Mouse (Mus musculus) limb, embryonic 11.5 days (tissue): ENCODE results near the gene Limch1. TPM values are rescaled to one million over a fixed set of nuclear protein-coding genes. Genes with fewer than 3 reads are reported as not detected.

Experiments
- ATAC-seq: fragments of 200-750 bp; cut with Nextera tagmentation; 2 replicates; pipeline ENCODE4 v1.8.0; 2017; ENCODE audit warnings: low read depth; ENCODE audit not compliant: insufficient number of reproducible peaks, low FRiP score, low TSS enrichment
- DNase-seq: peaks from one replicate; pipeline ENCODE4 v3.0.0-alpha.2; 2015; ENCODE audit warnings: low spot score
- H3K27ac ChIP-seq: fragments of 300-500 bp; sonication (generic); replicated peaks from 2 replicates; pipeline ENCODE4 v1.5.1; 2014; ENCODE audit warnings: low read depth, mild to moderate bottlenecking, low read length
- H3K27me3 ChIP-seq: fragments of 300-500 bp; sonication (generic); 2 replicates; pipeline ENCODE4 v1.6.1; 2014; ENCODE audit warnings: mild to moderate bottlenecking, low read length, mixed read lengths; ENCODE audit not compliant: control insufficient read depth, insufficient read depth
- H3K36me3 ChIP-seq: fragments of 300-500 bp; sonication (generic); 2 replicates; pipeline ENCODE4 v1.6.1; 2014; ENCODE audit warnings: mild to moderate bottlenecking, low read length, moderate library complexity, mixed read lengths; ENCODE audit not compliant: control insufficient read depth, insufficient read depth
- H3K4me1 ChIP-seq: fragments of 300-500 bp; sonication (generic); 2 replicates; pipeline ENCODE4 v1.6.1; 2014; ENCODE audit warnings: low read length, mixed read lengths; ENCODE audit not compliant: control insufficient read depth, insufficient read depth
- H3K4me2 ChIP-seq: fragments of 300-500 bp; sonication (generic); 2 replicates; pipeline ENCODE4 v1.6.1; 2014; ENCODE audit warnings: low read depth, mild to moderate bottlenecking, moderate library complexity; ENCODE audit not compliant: severe bottlenecking
- H3K4me3 ChIP-seq: fragments of 300-500 bp; sonication (generic); 2 replicates; pipeline ENCODE4 v1.5.1; 2014; ENCODE audit warnings: low read depth, low read length
- H3K9ac ChIP-seq: fragments of 300-500 bp; sonication (generic); 2 replicates; pipeline ENCODE4 v1.6.1; 2014; ENCODE audit warnings: mild to moderate bottlenecking, low read length
- H3K9me3 ChIP-seq: fragments of 300-500 bp; sonication (generic); 2 replicates; pipeline ENCODE4 v1.6.1; 2016; ENCODE audit warnings: low read length; ENCODE audit not compliant: control insufficient read depth
- WGBS: fragments of 180-500 bp; shearing (Covaris S2); extraction: QIAGEN DNeasy Blood & Tissue Kit; methylation state at CpG from one replicate; pipeline ENCODE4 v1.1.7; 2014; 5-methylcytosine and 5-hydroxymethylcytosine counted together
- polyA plus RNA-seq: library from polyadenylated mRNA; unstranded; fragments of >200 nt; fragmentation: Nextera tagmentation; extraction: Ambion mirVana; gene quantifications from 2 replicates; pipeline ENCODE4 v1.2.1, GENCODE M21; 2014

The Limch1 gene
- 39.7 and 42.1 TPM in 2 replicates for polyA plus RNA-seq

DNA sequence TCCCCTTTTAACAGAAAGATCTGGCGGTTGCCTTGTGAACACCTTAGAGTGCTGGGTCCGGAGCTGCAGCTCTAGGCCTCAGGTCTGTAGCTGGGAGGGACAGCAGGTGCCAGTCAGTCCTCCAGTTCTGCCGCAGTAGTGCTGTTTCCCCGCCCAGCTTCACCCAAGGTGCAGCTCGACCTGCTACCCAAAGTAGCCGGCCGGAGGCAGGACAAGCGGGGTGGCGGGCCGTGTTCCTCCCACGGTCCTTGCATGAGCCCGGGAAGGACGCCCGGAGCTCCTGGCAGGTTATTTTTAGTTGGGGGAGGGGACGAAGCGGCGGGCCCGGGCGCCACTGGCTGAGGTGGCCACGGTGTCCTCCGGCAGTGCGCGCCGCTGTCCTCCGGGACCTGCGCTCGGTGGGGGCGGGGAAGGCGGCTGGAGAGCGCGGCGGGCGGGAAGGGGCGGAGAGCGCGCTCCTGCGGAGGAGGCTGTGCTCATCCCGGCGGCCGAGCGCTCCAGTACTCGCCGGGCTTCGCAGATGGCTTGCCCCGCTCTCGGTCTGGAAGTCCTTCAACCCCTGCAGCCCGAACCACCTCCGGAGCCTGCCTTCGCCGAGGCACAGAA, at the start of gene Limch1:
Gene Limch1 (plus strand): TSS at position 438 of the 606 bp plus-strand sequence.
- Histone ChIP-seq H3K4me1 (peaks cover 18% of the 10 kb centered on the region), H3K4me3 (peak within 1 kb of the TSS; percentile 67), H3K9ac (peak within 1 kb of the TSS; percentile 63), H3K4me2 (peak within 1 kb of the TSS; percentile 97), H3K27me3 (peaks cover 8% of the 10 kb centered on the region), H3K9me3 (no peaks in the 10 kb centered on the region), H3K36me3 (no peaks in the 10 kb centered on the region), H3K27ac (no peak within 1 kb of the TSS)
- ATAC-seq, result peak; percentile 65
- under 1% methylated on average over 47 of the region's 50 CpGs for WGBS
- peak; percentile 72 for DNase-seq

DNA sequence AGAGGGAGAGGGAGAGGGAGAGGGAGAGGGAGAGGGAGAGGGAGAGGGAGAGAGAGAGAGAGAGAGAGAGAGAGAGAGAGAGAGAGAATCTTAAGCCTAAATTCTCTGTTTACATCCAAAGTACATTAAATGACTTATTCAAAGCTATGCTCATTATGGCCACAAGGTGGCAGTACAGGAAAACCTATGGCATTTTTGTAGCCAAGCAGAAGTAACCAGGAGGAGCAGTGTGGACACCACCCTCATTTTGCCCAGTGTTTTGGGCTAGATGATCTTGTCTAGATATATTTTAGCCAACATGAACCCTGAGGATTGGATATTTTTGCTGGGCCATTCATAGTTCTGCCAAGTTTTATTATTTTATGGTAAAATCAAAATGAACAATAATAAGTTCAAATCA, 48.5 kb upstream of the Limch1 start:
- ATAC-seq, result no peak
- Histone ChIP-seq H3K36me3 (no peaks in the 10 kb centered on the region), H3K9me3 (no peaks in the 10 kb centered on the region), H3K27ac (no peak overlapping the region), H3K27me3 (no peaks in the 10 kb centered on the region), H3K4me3 (no peak overlapping the region), H3K4me2 (no peak overlapping the region), H3K9ac (no peak overlapping the region), H3K4me1 (peaks cover 3% of the 10 kb centered on the region; the same call in 1 of the 2 replicates)
- peak; percentile 70 for DNase-seq

DNA sequence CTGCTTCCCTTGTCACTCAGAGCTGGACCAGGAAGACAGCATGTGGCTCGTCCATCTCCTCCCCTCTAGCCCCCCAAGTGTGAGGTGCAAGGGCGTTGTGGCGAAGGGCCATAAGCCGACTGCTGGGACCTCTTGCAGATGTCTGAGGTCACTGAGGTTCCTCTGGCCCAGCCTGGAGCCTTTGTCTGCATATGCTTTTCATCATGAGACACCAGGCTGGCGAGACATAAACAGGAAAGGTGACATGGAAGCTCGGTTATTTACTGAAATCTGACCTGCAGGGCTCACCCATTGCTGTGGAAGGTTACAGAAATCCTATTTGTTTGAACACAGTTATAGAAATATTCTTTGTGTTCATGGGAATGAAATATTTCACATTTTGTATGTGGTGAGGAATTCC, 45.7 kb upstream of the Limch1 start:
- no peaks in the 10 kb centered on the region for H3K27me3 ChIP-seq
- DNase-seq (peak; percentile 53), ATAC-seq (no peak)
- H3K4me3 ChIP-seq, result no peak overlapping the region
- H3K9me3 ChIP-seq, result no peaks in the 10 kb centered on the region
- WGBS, result 14% methylated on average over 6 of the region's 6 CpGs
- no peak overlapping the region for H3K9ac ChIP-seq
- peaks cover 3% of the 10 kb centered on the region; the same call in 1 of the 2 replicates for H3K4me1 ChIP-seq
- H3K4me2 ChIP-seq, result no peak overlapping the region
- H3K27ac ChIP-seq, result peak overlapping the region; percentile 22; the same call in 1 of the 2 replicates
- no peaks in the 10 kb centered on the region for H3K36me3 ChIP-seq

DNA sequence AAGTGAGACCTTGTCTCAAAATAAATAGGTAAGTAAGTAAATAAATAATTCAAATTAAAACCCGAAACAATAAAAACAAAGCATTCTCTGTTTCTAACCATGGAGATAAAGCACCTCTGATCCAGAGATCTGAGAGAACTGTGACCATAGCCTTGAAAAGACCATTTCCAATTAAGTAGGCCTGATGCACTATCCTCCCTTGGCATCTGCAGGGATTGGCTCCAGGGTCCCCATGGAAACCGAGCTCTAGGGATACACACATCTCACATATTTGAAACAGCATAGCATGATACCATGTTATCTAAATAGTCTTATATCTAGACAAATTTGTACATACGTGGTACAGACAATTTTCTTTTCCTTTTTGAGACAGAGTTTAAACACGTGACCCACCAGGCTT, 43.7 kb upstream of the Limch1 start:
- Histone ChIP-seq H3K27ac (no peak overlapping the region), H3K4me3 (no peak overlapping the region), H3K27me3 (no peaks in the 10 kb centered on the region), H3K4me2 (no peak overlapping the region), H3K9ac (no peak overlapping the region), H3K9me3 (no peaks in the 10 kb centered on the region), H3K36me3 (no peaks in the 10 kb centered on the region), H3K4me1 (peaks cover 3% of the 10 kb centered on the region; the same call in 1 of the 2 replicates)
- ATAC-seq (no peak), DNase-seq (no peak)
- WGBS, result 90% methylated on average over 4 of the region's 4 CpGs

DNA sequence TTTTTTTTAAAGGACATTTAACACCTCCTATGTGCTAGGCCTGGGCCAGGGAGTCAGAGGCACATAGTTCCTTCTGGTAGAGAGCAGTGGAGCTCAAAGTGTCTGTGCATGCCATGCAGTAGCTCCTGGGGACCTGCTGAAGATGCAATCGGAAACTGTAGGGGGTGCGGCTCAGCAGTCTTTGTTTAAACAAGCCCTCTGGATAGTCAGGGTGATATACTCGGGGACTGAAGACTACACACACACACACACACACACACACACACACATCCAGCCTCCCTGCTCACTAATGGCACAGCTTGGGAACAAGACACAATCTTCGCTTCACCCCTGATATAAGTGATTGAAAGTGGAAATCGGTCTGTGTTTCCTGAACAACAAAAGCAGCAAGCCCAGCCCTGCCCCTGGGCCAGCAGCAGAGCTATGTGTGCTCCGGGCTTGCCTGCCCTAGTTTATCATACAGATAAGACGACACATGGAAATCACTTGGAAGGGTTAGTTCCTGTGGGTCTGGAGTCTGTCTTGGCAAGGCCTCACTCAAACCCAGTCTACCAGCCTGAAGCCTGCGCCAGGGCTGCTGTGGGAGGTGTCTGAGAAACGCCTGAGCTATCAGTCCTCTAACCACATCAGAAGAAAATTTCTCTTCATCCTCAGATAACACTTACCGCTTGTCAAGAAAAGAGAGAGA, 42.2 kb upstream of the Limch1 start:
- Histone ChIP-seq H3K36me3 (no peaks in the 10 kb centered on the region), H3K27ac (no peak overlapping the region), H3K4me1 (peaks cover 3% of the 10 kb centered on the region; the same call in 1 of the 2 replicates), H3K9ac (no peak overlapping the region), H3K9me3 (no peaks in the 10 kb centered on the region), H3K27me3 (no peaks in the 10 kb centered on the region), H3K4me2 (no peak overlapping the region), H3K4me3 (no peak overlapping the region)
- DNase-seq (no peak), ATAC-seq (no peak)
- 32% methylated on average over 10 of the region's 10 CpGs for WGBS

DNA sequence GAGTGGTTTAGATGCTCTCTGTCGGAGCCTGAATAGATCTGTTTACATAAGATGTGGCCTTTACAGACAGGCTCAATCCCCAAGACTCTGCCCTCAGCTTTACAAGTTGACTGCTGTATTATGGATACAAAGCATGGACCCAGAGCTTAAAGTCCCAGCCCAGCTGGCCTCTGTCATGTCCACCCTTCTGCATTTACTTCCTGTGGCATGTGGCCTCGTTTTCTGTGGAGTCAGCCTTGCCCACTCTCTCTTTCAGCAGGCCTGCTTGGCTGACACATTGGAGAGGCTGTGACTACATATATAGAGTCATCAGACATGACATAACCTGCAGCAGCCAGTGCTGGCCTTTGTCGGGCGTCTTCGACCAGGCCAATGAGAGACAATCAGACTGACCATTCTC, 37.8 kb upstream of the Limch1 start:
- Histone ChIP-seq H3K9me3 (no peaks in the 10 kb centered on the region), H3K9ac (no peak overlapping the region), H3K4me3 (no peak overlapping the region), H3K36me3 (no peaks in the 10 kb centered on the region), H3K27me3 (no peaks in the 10 kb centered on the region), H3K4me2 (no peak overlapping the region), H3K4me1 (no peaks in the 10 kb centered on the region), H3K27ac (no peak overlapping the region)
- DNase-seq, result no peak
- no peak for ATAC-seq
- WGBS, result 80% methylated on average over 5 of the region's 5 CpGs

DNA sequence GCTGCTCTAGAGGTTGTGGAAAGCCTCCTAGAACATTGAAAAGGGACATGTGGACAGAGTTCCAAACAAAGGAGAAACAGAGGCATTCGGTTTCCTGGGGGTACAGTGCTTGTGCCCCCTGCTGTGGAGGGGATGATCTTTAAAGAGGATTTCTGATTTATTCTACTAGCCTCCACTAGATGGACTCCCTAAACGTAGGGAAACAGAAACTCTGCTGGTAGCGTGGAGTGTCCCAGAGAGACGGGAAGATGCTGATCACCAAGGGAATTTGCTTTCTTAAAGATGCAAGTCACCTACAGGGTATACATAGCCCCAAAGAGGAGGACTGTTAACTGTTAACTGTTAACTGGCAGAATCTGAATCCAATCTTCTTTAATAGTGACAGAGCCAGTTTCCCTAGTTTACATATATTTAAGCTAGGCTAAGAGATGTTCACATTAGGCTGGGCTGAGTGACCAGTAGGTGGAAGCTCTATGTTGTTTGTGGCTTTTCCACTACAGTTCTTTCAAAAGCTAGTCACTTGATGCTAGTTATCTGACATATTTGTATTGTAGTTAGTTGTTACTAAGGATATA, 35.1 kb upstream of the Limch1 start:
- no peaks in the 10 kb centered on the region for H3K27me3 ChIP-seq
- 35% methylated on average over 4 of the region's 4 CpGs for WGBS

DNA sequence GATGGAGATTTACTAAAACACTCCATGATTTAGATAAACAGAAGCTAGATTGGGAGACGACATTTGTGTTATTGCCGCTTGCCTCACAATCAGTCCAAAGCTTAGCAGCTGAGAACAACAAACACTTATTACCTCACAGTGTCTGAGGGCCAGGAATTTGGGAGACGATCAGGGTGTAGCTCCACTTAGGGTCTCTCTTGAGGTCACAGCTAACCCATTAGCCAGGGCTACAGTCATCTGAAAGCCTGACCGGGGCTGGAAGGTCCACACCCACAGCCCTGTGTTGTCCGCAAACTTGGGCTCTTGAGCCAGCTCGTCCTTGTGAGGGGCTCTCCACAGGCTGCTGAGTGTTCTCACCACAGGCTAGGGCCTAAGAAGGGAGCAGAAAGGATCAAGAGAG, 32.8 kb upstream of the Limch1 start:
- DNase-seq (no peak), ATAC-seq (no peak)
- Histone ChIP-seq H3K9me3 (no peaks in the 10 kb centered on the region), H3K27me3 (no peaks in the 10 kb centered on the region), H3K27ac (no peak overlapping the region), H3K9ac (no peak overlapping the region), H3K36me3 (no peaks in the 10 kb centered on the region), H3K4me1 (no peaks in the 10 kb centered on the region), H3K4me3 (no peak overlapping the region), H3K4me2 (no peak overlapping the region)
- 69% methylated on average over 6 of the region's 6 CpGs for WGBS

More for the DNA sequence above, 35.1 kb upstream of the Limch1 start:
- Histone ChIP-seq H3K4me1 (no peaks in the 10 kb centered on the region), H3K4me3 (no peak overlapping the region), H3K36me3 (no peaks in the 10 kb centered on the region), H3K9ac (no peak overlapping the region), H3K27ac (no peak overlapping the region), H3K9me3 (no peaks in the 10 kb centered on the region), H3K4me2 (no peak overlapping the region)
- DNase-seq (no peak), ATAC-seq (no peak)
